Mouse (Mus musculus): ENCODE measurements around the gene Hmg20a. TPM values are rescaled to one million over a fixed set of nuclear protein-coding genes. Genes with fewer than 3 reads are reported as not detected.
"Not testable (repeated sequence)": the region's sequence is repeated elsewhere in the genome, so short reads cannot be mapped to it uniquely, and the experiment has no call there.

Gene Hmg20a
- polyA plus RNA-seq, 1 experiment from 2014 or later = 56.9 TPM

DNA sequence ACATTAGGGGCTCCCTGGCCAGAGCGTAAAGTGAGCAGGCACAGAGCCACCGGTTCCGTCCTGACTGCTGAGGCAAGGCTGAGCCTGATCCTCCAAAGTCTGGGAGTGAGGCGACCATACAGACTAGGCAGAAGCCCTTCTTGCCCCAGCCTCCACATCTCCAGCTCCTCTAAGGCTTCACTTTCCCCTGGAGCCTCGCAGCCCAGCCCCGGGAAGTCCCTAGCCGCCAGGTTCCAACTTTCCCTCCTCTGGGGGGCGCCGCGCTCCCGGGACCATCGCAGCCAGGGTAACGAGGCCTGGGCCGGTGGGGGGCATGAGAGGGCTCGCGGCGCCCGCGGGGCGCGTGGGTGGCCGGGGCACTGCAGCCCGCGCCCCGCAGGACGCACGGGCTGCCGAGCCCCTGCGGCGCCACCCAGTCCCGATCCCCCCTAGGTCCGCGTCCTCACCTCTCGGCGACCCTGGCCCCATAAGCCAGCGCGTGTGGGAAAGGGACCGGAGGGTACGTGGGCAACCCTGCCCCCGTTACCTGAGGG, 928 bp upstream of the Hmg20a start:
- Histone ChIP-seq H3K4me3 (peak overlapping the region; percentile 89), H3K27me3 (ENCODE audit: insufficient read depth, poor library complexity, severe bottlenecking) (no peaks in the 10 kb centered on the region), H3K9me3 (no peaks in the 10 kb centered on the region), H3K4me1 (peaks cover 20% of the 10 kb centered on the region), H3K36me3 (no peaks in the 10 kb centered on the region), H3K27ac (peak overlapping the region; percentile 96)
- DNase-seq (ENCODE audit: low spot score) = peak; percentile 91
- WGBS = under 1% methylated on average over 40 of the region's 40 CpGs

DNA sequence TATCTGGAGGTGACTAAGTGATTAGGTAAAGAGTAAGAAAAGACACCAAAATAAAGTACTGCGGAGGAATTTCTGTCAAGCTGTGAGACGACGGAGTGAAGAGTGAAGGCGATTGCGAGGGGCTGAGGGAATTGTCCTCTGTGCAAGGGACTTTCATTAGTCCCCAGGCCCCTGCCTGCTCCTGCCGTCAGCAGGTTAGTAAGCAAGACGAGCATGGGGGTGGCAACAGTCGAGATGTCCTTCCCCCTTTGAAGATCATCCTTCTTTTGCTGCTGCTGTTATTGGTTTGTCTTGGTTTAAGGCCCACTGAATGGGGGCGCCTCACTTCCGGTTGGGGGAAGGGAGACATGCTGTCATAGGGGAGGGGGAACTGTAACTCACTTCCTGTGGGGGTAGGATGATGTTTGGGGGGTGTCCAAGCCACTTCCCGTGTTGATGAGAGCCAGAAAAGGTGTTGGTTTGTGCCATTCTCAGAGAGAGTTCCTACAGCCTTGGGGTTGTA, 380 bp downstream of the Hmg20a start:
- 0% methylated on average over 11 of the region's 11 CpGs for WGBS
- Histone ChIP-seq H3K4me3 (peak overlapping the region; percentile 89), H3K9me3 (no peaks in the 10 kb centered on the region), H3K36me3 (no peaks in the 10 kb centered on the region), H3K27me3 (ENCODE audit: insufficient read depth, poor library complexity, severe bottlenecking) (no peaks in the 10 kb centered on the region), H3K27ac (peak overlapping the region; percentile 96), H3K4me1 (peaks cover 26% of the 10 kb centered on the region)
- peak; percentile 92 for DNase-seq (ENCODE audit: low spot score)

DNA sequence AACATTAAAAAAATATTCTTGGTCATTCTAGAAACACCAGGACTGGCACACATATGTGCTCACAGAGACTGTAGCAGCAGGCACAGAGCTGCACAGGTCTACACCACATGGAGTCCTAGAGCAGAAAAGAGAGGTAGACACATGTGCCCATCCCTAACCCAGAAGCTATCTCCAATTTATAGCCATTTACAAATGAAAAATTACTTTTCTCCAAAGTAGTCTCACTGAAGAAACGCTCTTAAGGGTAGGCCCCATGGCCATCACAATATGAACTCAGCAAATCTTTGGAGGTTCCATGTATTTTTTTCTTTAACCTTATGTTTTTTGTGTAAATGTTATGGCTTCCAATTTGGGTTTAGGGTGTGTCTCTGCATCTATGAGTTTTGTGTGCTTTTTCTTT, 1.8 kb downstream of the Hmg20a start:
- Histone ChIP-seq H3K36me3 (no peaks in the 10 kb centered on the region), H3K4me1 (peaks cover 31% of the 10 kb centered on the region), H3K27ac (no peak overlapping the region), H3K4me3 (no peak overlapping the region; the same call in 1 of the 2 replicates), H3K27me3 (ENCODE audit: insufficient read depth, poor library complexity, severe bottlenecking) (no peaks in the 10 kb centered on the region), H3K9me3 (no peaks in the 10 kb centered on the region)
- whole genome bisulfite sequencing = 96% methylated on average over 1 of the region's 1 CpGs
- DNase-seq (ENCODE audit: low spot score) = no peak

DNA sequence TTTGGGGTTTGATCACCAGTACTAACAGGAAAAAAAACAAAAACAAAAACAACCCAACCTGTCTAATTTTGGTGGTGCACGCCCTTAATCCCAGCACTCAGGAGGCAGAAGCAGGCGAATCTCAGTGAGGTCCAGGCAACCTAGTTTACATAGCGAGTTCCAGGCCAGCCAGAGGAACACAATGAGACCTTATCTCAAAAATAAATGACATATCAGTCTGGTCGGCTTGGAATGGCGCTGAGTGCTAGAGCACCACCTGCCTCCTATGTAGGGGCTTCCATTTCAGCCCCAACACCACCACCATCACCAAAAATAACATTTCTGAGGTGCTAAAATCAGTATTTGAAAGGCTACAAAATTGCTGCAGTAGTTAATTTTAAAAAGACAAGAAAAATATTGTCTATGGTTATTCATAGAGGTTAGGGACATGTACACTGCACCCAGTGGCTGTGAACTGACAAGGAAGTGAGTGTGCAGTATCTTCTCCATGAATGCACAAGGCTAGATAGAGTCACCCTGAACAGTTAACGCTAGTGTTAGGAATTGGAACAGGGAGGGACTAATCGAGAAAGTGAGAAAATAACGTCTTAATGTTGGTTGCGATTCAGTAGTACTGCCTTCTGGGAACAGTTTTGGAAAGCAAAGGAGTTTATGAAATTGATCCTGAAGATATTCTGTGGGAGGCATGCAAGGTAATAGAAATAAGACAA, 2.6 kb downstream of the Hmg20a start:
- Histone ChIP-seq H3K4me3 (no peak overlapping the region), H3K4me1 (peaks cover 30% of the 10 kb centered on the region), H3K27ac (no peak overlapping the region), H3K9me3 (no peaks in the 10 kb centered on the region), H3K27me3 (ENCODE audit: insufficient read depth, poor library complexity, severe bottlenecking) (no peaks in the 10 kb centered on the region), H3K36me3 (no peaks in the 10 kb centered on the region)
- no peak for DNase-seq (ENCODE audit: low spot score)
- 68% methylated on average over 9 of the region's 9 CpGs for WGBS

DNA sequence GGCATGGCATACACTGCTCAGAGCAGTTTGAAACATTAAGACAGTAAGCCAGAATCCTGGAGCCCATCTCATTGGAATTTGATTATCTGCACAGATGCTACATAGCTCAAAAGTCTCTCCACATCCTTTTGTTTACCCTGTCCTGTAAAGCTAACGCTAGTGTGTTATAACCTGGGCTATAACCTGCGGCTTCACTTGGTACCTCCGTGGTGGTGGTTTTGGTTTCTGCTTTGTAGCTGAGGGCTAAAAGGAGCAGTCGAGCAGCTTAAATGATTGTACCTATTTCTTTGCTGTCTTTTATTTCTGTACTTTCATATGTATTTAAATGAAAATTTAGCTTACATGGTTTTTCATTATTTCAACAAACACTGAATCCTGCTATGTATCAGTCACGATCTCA, 3.6 kb downstream of the Hmg20a start:
- Histone ChIP-seq H3K36me3 (no peaks in the 10 kb centered on the region), H3K4me3 (no peak overlapping the region), H3K27ac (no peak overlapping the region), H3K4me1 (peaks cover 22% of the 10 kb centered on the region), H3K9me3 (no peaks in the 10 kb centered on the region), H3K27me3 (ENCODE audit: insufficient read depth, poor library complexity, severe bottlenecking) (no peaks in the 10 kb centered on the region)
- WGBS = 82% methylated on average over 5 of the region's 5 CpGs
- no peak for DNase-seq (ENCODE audit: low spot score)

DNA sequence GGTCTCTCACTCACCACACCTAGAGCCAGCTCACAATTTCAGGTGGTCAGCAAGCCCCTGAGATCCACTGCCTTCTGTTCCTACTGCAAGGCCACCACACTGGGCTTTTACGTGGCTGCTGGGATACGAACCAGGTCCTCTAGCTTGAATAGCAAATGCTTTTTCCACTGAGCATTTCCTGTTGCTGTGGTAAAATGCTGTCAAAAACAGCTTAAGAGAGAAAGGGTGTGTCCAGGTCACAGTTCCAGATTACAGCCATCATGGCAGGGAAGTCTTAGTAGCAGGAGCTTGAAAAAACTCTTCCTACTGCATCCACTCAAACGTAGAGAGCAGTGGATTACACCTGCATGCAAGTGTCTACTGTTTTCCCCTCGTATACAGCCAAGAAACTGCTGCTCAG, 6.5 kb downstream of the Hmg20a start:
- Histone ChIP-seq H3K4me1 (peaks cover 22% of the 10 kb centered on the region), H3K9me3 (no peaks in the 10 kb centered on the region), H3K27me3 (ENCODE audit: insufficient read depth, poor library complexity, severe bottlenecking) (no peaks in the 10 kb centered on the region), H3K36me3 (no peaks in the 10 kb centered on the region), H3K4me3 (no peak overlapping the region), H3K27ac (no peak overlapping the region)
- 85% methylated on average over 4 of the region's 4 CpGs for WGBS
- DNase-seq (ENCODE audit: low spot score) = no peak

DNA sequence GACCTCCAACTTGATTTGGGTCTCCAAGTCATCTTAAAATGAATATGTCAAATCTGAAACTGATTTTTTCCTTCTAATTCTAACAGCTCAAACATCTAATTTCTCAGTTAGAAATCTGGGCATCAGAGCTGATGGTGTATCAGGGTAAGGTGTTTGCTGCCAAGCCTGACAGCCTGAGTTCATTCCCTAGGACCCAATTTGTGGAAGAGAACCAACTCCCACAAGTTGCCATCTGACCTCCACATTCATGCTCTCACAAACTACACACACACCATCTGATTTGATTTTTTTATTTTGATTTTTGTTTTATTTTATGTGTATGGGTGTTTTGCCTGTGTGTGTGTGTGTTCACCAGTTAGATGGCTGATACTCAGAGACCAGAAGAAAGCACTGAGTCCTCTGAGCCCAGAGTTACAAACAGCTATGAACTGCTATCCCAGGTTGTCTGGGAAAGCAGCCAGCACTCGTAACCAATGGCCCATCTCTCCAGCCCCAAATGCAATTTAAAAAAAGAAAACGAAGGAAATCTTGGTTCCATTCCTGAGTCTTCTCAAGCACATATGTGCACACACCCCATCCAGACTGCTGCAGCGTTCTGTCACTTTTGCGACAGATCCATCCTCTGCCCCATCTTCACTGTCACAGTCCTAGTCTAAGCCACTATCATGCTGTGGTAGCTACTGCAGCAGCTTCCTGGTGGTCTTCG, 17.6 kb downstream of the Hmg20a start:
- WGBS = 86% methylated on average over 5 of the region's 5 CpGs
- H3K27ac ChIP-seq = no peak overlapping the region
- H3K9me3 ChIP-seq = no peaks in the 10 kb centered on the region
- no peak overlapping the region for H3K4me3 ChIP-seq
- no peaks in the 10 kb centered on the region for H3K36me3 ChIP-seq
- H3K4me1 ChIP-seq = no peaks in the 10 kb centered on the region
- H3K27me3 ChIP-seq (ENCODE audit: insufficient read depth, poor library complexity, severe bottlenecking) = no peaks in the 10 kb centered on the region
- no peak for DNase-seq (ENCODE audit: low spot score)

DNA sequence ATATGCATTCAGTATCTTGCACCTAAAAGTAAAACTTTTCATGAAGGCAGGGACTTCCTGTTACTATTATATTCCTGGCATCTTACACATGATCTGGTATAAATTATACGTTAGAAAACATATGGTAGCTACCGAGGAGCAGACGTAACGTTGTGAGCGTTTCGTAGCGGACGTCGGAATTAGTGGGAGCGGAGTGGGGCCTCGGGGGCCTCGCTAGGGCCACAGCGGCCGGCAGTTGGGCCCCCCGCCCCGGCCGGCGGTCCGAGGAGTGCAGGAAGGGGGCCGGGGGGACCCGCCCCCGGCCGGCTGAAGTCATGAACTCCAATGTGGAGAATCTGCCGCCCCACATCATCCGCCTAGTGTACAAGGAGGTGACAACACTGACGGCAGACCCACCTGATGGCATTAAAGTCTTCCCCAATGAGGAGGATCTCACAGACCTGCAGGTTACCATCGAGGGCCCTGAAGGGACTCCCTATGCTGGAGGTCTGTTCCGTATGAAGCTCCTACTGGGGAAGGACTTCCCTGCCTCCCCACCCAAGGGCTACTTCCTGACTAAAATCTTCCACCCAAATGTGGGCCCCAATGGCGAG, 19.0 kb downstream of the Hmg20a start:
- H3K9me3 ChIP-seq; DNase-seq (ENCODE audit: low spot score); H3K27ac ChIP-seq; H3K4me3 ChIP-seq; H3K27me3 ChIP-seq (ENCODE audit: insufficient read depth, poor library complexity, severe bottlenecking); H3K36me3 ChIP-seq; H3K4me1 ChIP-seq: not testable (repeated sequence)
- WGBS = 90% methylated on average over 23 of the region's 29 CpGs

DNA sequence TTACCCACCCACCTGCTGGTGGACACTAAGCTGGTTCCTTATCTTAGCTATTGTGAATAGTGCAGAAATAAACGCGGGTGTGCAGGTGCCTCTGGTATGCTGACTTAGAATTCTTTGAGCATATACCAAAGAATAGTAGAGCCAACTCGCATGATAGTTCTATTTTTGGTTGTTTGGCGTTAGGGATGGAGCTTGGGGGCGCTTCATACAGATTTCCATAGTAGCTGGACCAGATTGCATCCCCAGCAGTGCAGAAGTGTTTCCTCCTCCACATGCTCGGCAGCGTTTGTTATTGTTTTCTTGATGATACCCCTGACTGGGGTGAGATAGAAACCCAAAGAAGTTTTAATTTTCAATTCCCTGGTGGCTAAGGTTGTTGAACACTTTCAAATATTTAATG, 21.3 kb downstream of the Hmg20a start:
- WGBS = 66% methylated on average over 7 of the region's 7 CpGs
- no peak for DNase-seq (ENCODE audit: low spot score)
- H3K9me3 ChIP-seq = no peaks in the 10 kb centered on the region

DNA sequence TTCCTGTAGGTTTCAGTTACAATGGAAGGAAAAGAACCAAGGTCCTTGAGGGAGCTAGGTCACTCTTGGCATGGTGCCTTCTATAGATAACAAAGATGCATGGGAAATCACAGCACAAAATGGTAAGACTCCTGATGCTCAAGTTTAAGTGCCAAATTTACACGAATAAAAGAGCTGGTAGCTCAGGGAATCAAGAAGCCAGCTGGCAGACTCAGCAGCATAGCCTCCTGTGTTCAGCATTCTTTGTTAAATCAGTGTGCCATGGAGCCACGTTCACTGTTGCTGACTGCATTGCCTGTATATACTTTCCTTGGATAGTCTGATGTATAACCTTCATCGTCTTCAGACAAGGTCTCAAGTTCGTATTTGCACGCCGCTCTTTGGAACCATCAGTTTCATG, 33.2 kb downstream of the Hmg20a start:
- Histone ChIP-seq H3K4me3 (no peak overlapping the region), H3K4me1 (no peaks in the 10 kb centered on the region; the same call in 1 of the 2 replicates), H3K36me3 (peaks cover 16% of the 10 kb centered on the region; the same call in 1 of the 2 replicates), H3K27ac (no peak overlapping the region), H3K9me3 (no peaks in the 10 kb centered on the region), H3K27me3 (ENCODE audit: insufficient read depth, poor library complexity, severe bottlenecking) (no peaks in the 10 kb centered on the region)
- 88% methylated on average over 6 of the region's 6 CpGs for WGBS
- DNase-seq (ENCODE audit: low spot score) = no peak

More for the DNA sequence above, 21.3 kb downstream of the Hmg20a start:
- H3K4me3 ChIP-seq = no peak overlapping the region
- H3K4me1 ChIP-seq = no peaks in the 10 kb centered on the region
- H3K36me3 ChIP-seq = no peaks in the 10 kb centered on the region
- no peak overlapping the region for H3K27ac ChIP-seq
- no peaks in the 10 kb centered on the region for H3K27me3 ChIP-seq (ENCODE audit: insufficient read depth, poor library complexity, severe bottlenecking)

DNA sequence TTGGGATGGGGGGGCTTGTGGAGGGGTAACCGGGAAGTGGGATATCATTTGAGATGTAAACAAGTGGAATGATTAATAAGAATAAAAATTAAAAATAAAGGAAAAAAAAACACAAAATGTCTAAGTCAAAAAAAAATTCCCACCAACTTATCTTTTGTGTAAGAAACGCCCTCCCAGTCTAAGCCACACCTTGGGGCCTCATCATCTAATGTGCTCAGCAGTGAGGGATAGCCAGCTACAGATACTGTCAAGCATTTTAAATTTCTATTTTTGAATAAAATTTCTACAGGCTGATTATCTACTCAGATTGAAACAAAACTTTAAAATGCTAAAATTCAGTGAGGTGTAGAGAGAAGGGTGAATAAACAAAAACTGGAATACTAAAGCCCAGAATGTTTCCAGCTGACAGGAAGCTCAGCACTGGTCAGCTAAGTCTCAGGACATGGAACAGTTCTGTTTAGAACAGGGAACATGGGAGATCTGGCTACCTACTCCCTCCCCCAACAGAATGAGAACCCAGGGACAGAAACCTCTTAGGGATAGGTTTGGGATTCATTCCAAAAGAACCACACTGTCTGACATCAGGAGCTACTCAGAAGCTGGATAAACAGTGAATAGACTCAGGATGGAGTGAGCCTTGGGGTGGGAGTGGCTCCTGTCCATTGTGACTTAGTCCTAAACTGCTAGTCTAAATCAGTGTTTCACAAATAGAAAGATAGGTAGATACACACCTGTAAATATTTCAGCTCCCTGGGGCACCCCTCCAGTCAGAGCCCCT, 34.8 kb downstream of the Hmg20a start:
- no peaks in the 10 kb centered on the region; the same call in 1 of the 2 replicates for H3K4me1 ChIP-seq
- 86% methylated on average over 2 of the region's 2 CpGs for WGBS
- H3K27ac ChIP-seq = no peak overlapping the region
- H3K27me3 ChIP-seq (ENCODE audit: insufficient read depth, poor library complexity, severe bottlenecking) = no peaks in the 10 kb centered on the region
- 0 out of 2 replicates have a peak, but pooled peaks cover 11% of the 10 kb centered on the region for H3K36me3 ChIP-seq
- H3K4me3 ChIP-seq = no peak overlapping the region
- H3K9me3 ChIP-seq = no peaks in the 10 kb centered on the region
- DNase-seq (ENCODE audit: low spot score) = no peak

DNA sequence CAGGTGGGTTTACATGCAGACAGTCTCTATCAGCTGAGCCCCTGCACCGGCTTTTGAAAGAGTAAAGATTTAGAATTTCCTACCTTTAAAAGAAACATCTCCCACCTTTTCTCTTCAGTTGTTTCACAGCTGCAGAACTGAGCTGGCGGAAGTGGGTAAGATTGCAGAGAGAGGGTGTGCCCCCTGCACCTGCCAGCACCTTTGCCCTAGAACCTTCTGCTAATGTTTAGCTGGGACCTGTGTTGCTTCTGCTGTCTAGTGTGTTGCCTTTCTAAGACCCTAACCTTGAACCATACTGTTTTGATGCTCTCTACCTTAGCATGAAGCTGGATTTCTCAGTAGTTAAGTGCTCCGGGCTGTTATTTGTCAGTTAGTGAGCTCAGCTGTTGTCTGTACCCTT, 38.0 kb downstream of the Hmg20a start:
- 0 out of 2 replicates have a peak, but pooled peaks cover 6% of the 10 kb centered on the region for H3K36me3 ChIP-seq
- H3K27ac ChIP-seq = no peak overlapping the region
- H3K4me1 ChIP-seq = no peaks in the 10 kb centered on the region; the same call in 1 of the 2 replicates
- H3K27me3 ChIP-seq (ENCODE audit: insufficient read depth, poor library complexity, severe bottlenecking) = no peaks in the 10 kb centered on the region
- 92% methylated on average over 3 of the region's 3 CpGs for WGBS
- H3K4me3 ChIP-seq = no peak overlapping the region
- no peaks in the 10 kb centered on the region for H3K9me3 ChIP-seq
- DNase-seq (ENCODE audit: low spot score) = no peak

Data from heart, embryonic 10.5 days (tissue).